Comparison of ENCODE assay signal across 11 mouse cellular contexts in the genomic region with DNA sequence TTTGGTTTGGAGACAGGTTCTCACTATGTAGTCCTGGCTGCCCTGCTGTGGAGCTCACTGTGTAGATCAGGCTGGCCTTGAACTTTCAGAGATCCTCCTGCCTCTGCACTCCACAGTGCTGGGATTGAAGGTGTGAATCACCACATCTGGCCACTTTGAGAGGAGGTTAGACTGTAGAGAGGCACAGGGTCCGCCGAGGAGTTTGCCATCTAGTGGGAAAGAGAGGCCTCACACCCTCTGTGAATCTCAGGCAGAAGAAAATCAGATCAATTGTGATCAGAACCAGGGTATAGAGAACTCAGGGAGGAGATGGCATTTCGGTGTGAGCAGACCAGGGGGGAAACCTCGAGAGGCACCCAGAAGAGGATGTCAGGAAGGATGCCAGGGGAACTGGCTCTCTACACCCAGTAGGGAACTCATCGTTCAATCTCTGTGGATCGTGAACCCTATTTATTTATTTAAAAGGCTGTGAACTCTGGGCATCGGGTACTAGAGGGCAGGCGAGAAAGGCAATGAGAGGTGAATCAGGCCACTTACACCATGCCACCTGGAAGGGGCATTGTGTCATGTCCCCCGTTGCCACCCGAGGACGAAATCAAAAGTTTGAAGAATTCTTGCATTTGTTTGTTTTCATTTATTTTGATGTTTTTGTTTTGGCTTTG. TPM values are rescaled to one million over a fixed set of nuclear protein-coding genes. Genes with fewer than 3 reads are reported as not detected.
DNase-seq lines count a peak whose midpoint lies in the region; ATAC-seq and TF ChIP-seq lines count a peak whose summit lies in the region.
"Had no signal": no experiment of that assay in that cellular context is flagged by ENCODE, and none has a peak within 500 bp of the region (broad histone marks: within the 10 kb centered on the region; RNA-seq: fewer than 3 reads in every experiment).

No protein-coding gene starts in this region.

- H3K4me1 ChIP-seq in heart, postnatal 0 days (ENCODE audit: control insufficient read depth, insufficient read depth): peaks cover 5% of the 10 kb centered on the region; the same call in 1 of the 2 replicates
- H3K4me1 ChIP-seq in cortical plate, adult 2 months (ENCODE audit: control insufficient read depth, insufficient read depth, low read length): no peaks in the 10 kb centered on the region; the same call in 1 of the 2 replicates
- H3K4me1 ChIP-seq in forebrain, embryonic 11.5 days (replicated peaks; ENCODE audit: control insufficient read depth, insufficient read depth, low read length): peaks cover 8% of the 10 kb centered on the region; the same call in 1 of the 2 replicates

- intact Hi-C loops in heart, postnatal 36 days (cut with DNase I): loop anchor here (5.0 kb wide), 1 partner anchor 87 kb away; no protein-coding TSS in a partner anchor

- no peaks in the 10 kb centered on the region for H3K36me3 ChIP-seq in heart, postnatal 0 days (replicated peaks; ENCODE audit: control insufficient read depth, insufficient read depth, low read length)
- H3K36me3 ChIP-seq in forebrain, embryonic 11.5 days (ENCODE audit: control insufficient read depth, insufficient read depth, low read length): no peaks in the 10 kb centered on the region
- H3K36me3 ChIP-seq: embryonic facial prominence, embryonic 13.5 days; limb, embryonic 13.5 days; neural tube, embryonic 12.5 days had no signal

- H3K27me3 ChIP-seq in heart, postnatal 0 days (ENCODE audit: control insufficient read depth, insufficient read depth, low read length): peaks cover 42% of the 10 kb centered on the region
- peaks cover 29% of the 10 kb centered on the region for H3K27me3 ChIP-seq in forebrain, embryonic 11.5 days (ENCODE audit: control insufficient read depth, insufficient read depth, low read length)

- H3K4me2 ChIP-seq in heart, postnatal 0 days (ENCODE audit: low read depth, low read length): no peak overlapping the region
- H3K4me2 ChIP-seq in forebrain, embryonic 11.5 days (ENCODE audit: low read depth, low read length, severe bottlenecking): no peak overlapping the region
- H3K4me2 ChIP-seq: embryonic facial prominence, embryonic 13.5 days; limb, embryonic 13.5 days; neural tube, embryonic 12.5 days had no signal

- peak; percentile 55 for TF ChIP-seq CTCF in heart, postnatal 0 days (IDR thresholded peaks at IDR 0.05; ENCODE audit: low read depth)
- peak; percentile 34 for TF ChIP-seq CTCF in cortical plate, adult 2 months (IDR thresholded peaks at IDR 0.05; ENCODE audit: extremely low read depth, insufficient read depth, low read length)

- H3K27ac ChIP-seq in heart, postnatal 0 days (ENCODE audit: low read depth): no peak overlapping the region
- no peak overlapping the region for H3K27ac ChIP-seq in cortical plate, adult 2 months (ENCODE audit: insufficient read depth, low read length)
- no peak overlapping the region for H3K27ac ChIP-seq in forebrain, embryonic 11.5 days (ENCODE audit: low read depth, low read length)
- H3K27ac ChIP-seq: embryonic facial prominence, embryonic 13.5 days; limb, embryonic 13.5 days; neural tube, embryonic 12.5 days had no signal

- ATAC-seq in heart, postnatal 0 days (ENCODE audit: insufficient read depth, low read depth): no peak
- ATAC-seq in forebrain, embryonic 11.5 days (replicated peaks; ENCODE audit: low FRiP score): no peak
- no peak for ATAC-seq in erythroblast, adult 5-6 weeks (replicated peaks; ENCODE audit: low FRiP score, poor library complexity, severe bottlenecking)

- 57% methylated on average over 11 of the region's 11 CpGs for WGBS in heart, postnatal 0 days
- WGBS in forebrain, embryonic 11.5 days: 67% methylated on average over 11 of the region's 11 CpGs

- no peak for TF ChIP-seq POLR2A in cortical plate, adult 2 months (IDR thresholded peaks at IDR 0.05; ENCODE audit: extremely low read depth, insufficient read depth, low read length)

- no peaks in the 10 kb centered on the region for H3K9me3 ChIP-seq in heart, postnatal 0 days (replicated peaks; ENCODE audit: control insufficient read depth, low read length)
- no peaks in the 10 kb centered on the region for H3K9me3 ChIP-seq in forebrain, embryonic 11.5 days (ENCODE audit: control insufficient read depth, low read length)
- H3K9me3 ChIP-seq: embryonic facial prominence, embryonic 13.5 days; limb, embryonic 13.5 days; neural tube, embryonic 12.5 days had no signal

- no peak for DNase-seq in heart, postnatal 0 days (ENCODE audit: low spot score)
- DNase-seq in heart, postnatal 36 days: no peak
- DNase-seq in right cerebral cortex, postnatal 14 days: peak; percentile 23
- DNase-seq in right cerebral cortex, postnatal 4 days: no peak
- peak; percentile 41 for DNase-seq in retina, postnatal 1 day
- DNase-seq in forebrain, embryonic 11.5 days (ENCODE audit: low spot score): no peak

- no peak overlapping the region for H3K4me3 ChIP-seq in heart, postnatal 0 days (ENCODE audit: low read depth, low read length)
- H3K4me3 ChIP-seq in cortical plate, adult 2 months (ENCODE audit: insufficient read depth, low read length): no peak overlapping the region
- no peak overlapping the region for H3K4me3 ChIP-seq in forebrain, embryonic 11.5 days (ENCODE audit: low read depth, low read length)
- H3K4me3 ChIP-seq: embryonic facial prominence, embryonic 13.5 days; limb, embryonic 13.5 days; neural tube, embryonic 12.5 days had no signal

- H3K9ac ChIP-seq in heart, postnatal 0 days (replicated peaks; ENCODE audit: low read depth, low read length): no peak overlapping the region
- H3K9ac ChIP-seq in forebrain, embryonic 11.5 days (ENCODE audit: low read length): no peak overlapping the region
- H3K9ac ChIP-seq: embryonic facial prominence, embryonic 13.5 days; limb, embryonic 13.5 days; neural tube, embryonic 12.5 days had no signal

- no peak for TF ChIP-seq EP300 in heart, postnatal 0 days (IDR thresholded peaks at IDR 0.05; ENCODE audit: low read depth)

RNA-seq across cellular contexts. Expression of a gene that starts 14.4 kb away (rescaled TPM):
- 1.2 and 16.0 TPM in 2 replicates for total RNA-seq in heart, postnatal 0 days (2014; rRNA removed; ENCODE audit: low replicate concordance)
- polyA plus RNA-seq in heart, postnatal 0 days (2015; fragmentation: Nextera tagmentation; extraction: Ambion mirVana): 3.4 and 5.3 TPM in 2 replicates
- 10 to 100 TPM; 23.5 to 31.7 TPM for total RNA-seq in heart, postnatal 36 days (2021)
- 4.2 and 5.0 TPM in 2 replicates for polyA plus RNA-seq in cortical plate, adult 2 months (2012; rRNA removed)
- polyA plus RNA-seq in forebrain, embryonic 11.5 days (2014; fragmentation: Nextera tagmentation; extraction: Ambion mirVana): 2.4 and 3.1 TPM in 2 replicates
- not detected in 2 replicates for total RNA-seq in erythroblast, adult 5-6 weeks (2015; ENCODE audit: low replicate concordance)
- total RNA-seq in erythroblast, adult 5-6 weeks (2017; ENCODE audit: low replicate concordance): 0.51 TPM in 1 of 2 replicates, not detected in the other

RNA-seq across cellular contexts. Expression of a gene that starts 26.1 kb away (rescaled TPM):
- total RNA-seq in heart, postnatal 0 days (2014; rRNA removed; ENCODE audit: low replicate concordance): 3.7 and 5.6 TPM in 2 replicates
- 1.0 and 1.1 TPM in 2 replicates for polyA plus RNA-seq in heart, postnatal 0 days (2015; fragmentation: Nextera tagmentation; extraction: Ambion mirVana)
- 1 to 10 TPM in 1 of 2 experiments, under 1 TPM in 1; 0.95 to 1.6 TPM for total RNA-seq in heart, postnatal 36 days (2021)
- 26.6 and 29.4 TPM in 2 replicates for polyA plus RNA-seq in cortical plate, adult 2 months (2012; rRNA removed)
- 13.3 and 14.2 TPM in 2 replicates for polyA plus RNA-seq in forebrain, embryonic 11.5 days (2014; fragmentation: Nextera tagmentation; extraction: Ambion mirVana)
- not detected in 2 replicates for total RNA-seq in erythroblast, adult 5-6 weeks (2015; ENCODE audit: low replicate concordance)
- not detected in 2 replicates for total RNA-seq in erythroblast, adult 5-6 weeks (2017; ENCODE audit: low replicate concordance)

RNA-seq across cellular contexts. Expression of a gene that starts 39.4 kb away (rescaled TPM):
- total RNA-seq in heart, postnatal 0 days (2014; rRNA removed; ENCODE audit: low replicate concordance): 34.2 and 49.6 TPM in 2 replicates
- 33.7 and 38.2 TPM in 2 replicates for polyA plus RNA-seq in heart, postnatal 0 days (2015; fragmentation: Nextera tagmentation; extraction: Ambion mirVana)
- 10 to 100 TPM; 21.2 to 24.7 TPM for total RNA-seq in heart, postnatal 36 days (2021)
- polyA plus RNA-seq in cortical plate, adult 2 months (2012; rRNA removed): 66.6 and 82.3 TPM in 2 replicates
- 142 and 148 TPM in 2 replicates for polyA plus RNA-seq in forebrain, embryonic 11.5 days (2014; fragmentation: Nextera tagmentation; extraction: Ambion mirVana)
- total RNA-seq in erythroblast, adult 5-6 weeks (2015; ENCODE audit: low replicate concordance): 23.4 and 30.9 TPM in 2 replicates
- 12.0 and 17.3 TPM in 2 replicates for total RNA-seq in erythroblast, adult 5-6 weeks (2017; ENCODE audit: low replicate concordance)

RNA-seq across cellular contexts. Expression of a gene that starts 40.1 kb away (rescaled TPM):
- 7.7 and 19.7 TPM in 2 replicates for total RNA-seq in heart, postnatal 0 days (2014; rRNA removed; ENCODE audit: low replicate concordance)
- polyA plus RNA-seq in heart, postnatal 0 days (2015; fragmentation: Nextera tagmentation; extraction: Ambion mirVana): 33.6 and 34.1 TPM in 2 replicates
- total RNA-seq in heart, postnatal 36 days (2021): 10 to 100 TPM; 38.5 to 40.4 TPM
- 58.3 and 58.4 TPM in 2 replicates for polyA plus RNA-seq in cortical plate, adult 2 months (2012; rRNA removed)
- 26.2 and 27.1 TPM in 2 replicates for polyA plus RNA-seq in forebrain, embryonic 11.5 days (2014; fragmentation: Nextera tagmentation; extraction: Ambion mirVana)
- total RNA-seq in erythroblast, adult 5-6 weeks (2015; ENCODE audit: low replicate concordance): 1.5 and 7.9 TPM in 2 replicates
- total RNA-seq in erythroblast, adult 5-6 weeks (2017; ENCODE audit: low replicate concordance): 2.2 and 4.6 TPM in 2 replicates

RNA-seq across cellular contexts. Expression of a gene that starts 45.3 kb away (rescaled TPM):
- total RNA-seq in heart, postnatal 0 days (2014; rRNA removed; ENCODE audit: low replicate concordance): 30.0 and 66.2 TPM in 2 replicates
- 10.4 and 11.3 TPM in 2 replicates for polyA plus RNA-seq in heart, postnatal 0 days (2015; fragmentation: Nextera tagmentation; extraction: Ambion mirVana)
- total RNA-seq in heart, postnatal 36 days (2021): 10 to 100 TPM; 11.7 to 12.8 TPM
- polyA plus RNA-seq in cortical plate, adult 2 months (2012; rRNA removed): 11.7 and 11.9 TPM in 2 replicates
- 24.5 and 25.8 TPM in 2 replicates for polyA plus RNA-seq in forebrain, embryonic 11.5 days (2014; fragmentation: Nextera tagmentation; extraction: Ambion mirVana)
- total RNA-seq in erythroblast, adult 5-6 weeks (2015; ENCODE audit: low replicate concordance): 1.5 and 3.6 TPM in 2 replicates
- total RNA-seq in erythroblast, adult 5-6 weeks (2017; ENCODE audit: low replicate concordance): 2.8 and 3.7 TPM in 2 replicates

Comparison
In these comparisons a context has a peak if more than half of its experiments do, and no peak if none do; other contexts are left out.
1. DNase-seq: peak in right cerebral cortex, postnatal 14 days (single experiment) and retina, postnatal 1 day (single experiment); none in heart, postnatal 0 days (single experiment), heart, postnatal 36 days (0 of 2), right cerebral cortex, postnatal 4 days (single experiment) and forebrain, embryonic 11.5 days (single experiment).